Comparison of ENCODE assay signal across 8 mouse cellular contexts in genomic region chr12:85373591-85374560, GRCm38 (mm10). TPM values are rescaled to one million over a fixed set of nuclear protein-coding genes. Genes with fewer than 3 reads are reported as not detected.
A peak's percentile ranks its signal among the peaks of the same experiment; 100 is the strongest.
DNase-seq lines count a peak whose midpoint lies in the region; ATAC-seq and TF ChIP-seq lines count a peak whose summit lies in the region.

No protein-coding gene starts in this region.

- H3K4me1 ChIP-seq in forebrain, postnatal 0 days (ENCODE audit: insufficient read depth), result 0 out of 2 replicates have a peak, but pooled peaks cover 8% of the 10 kb centered on the region
- H3K4me1 ChIP-seq in hindbrain, embryonic 10.5 days (replicated peaks), result peaks cover 18% of the 10 kb centered on the region

- ATAC-seq in forebrain, postnatal 0 days, result peak; percentile 63

- peak overlapping the region; percentile 80 for H3K9ac ChIP-seq in forebrain, postnatal 0 days

- H3K27me3 ChIP-seq in forebrain, postnatal 0 days (ENCODE audit: insufficient read depth, low read length), result no peaks in the 10 kb centered on the region
- no peaks in the 10 kb centered on the region for H3K27me3 ChIP-seq in hindbrain, embryonic 10.5 days (ENCODE audit: insufficient read depth, poor library complexity, severe bottlenecking)

- peak overlapping the region; percentile 73 for H3K4me3 ChIP-seq in forebrain, postnatal 0 days (ENCODE audit: low read depth, low read length)
- H3K4me3 ChIP-seq in hindbrain, embryonic 10.5 days, result peak overlapping the region; percentile 98

- H3K9me3 ChIP-seq in forebrain, postnatal 0 days (ENCODE audit: low read length), result no peaks in the 10 kb centered on the region
- H3K9me3 ChIP-seq in hindbrain, embryonic 10.5 days, result no peaks in the 10 kb centered on the region

- under 1% methylated on average over 51 of the region's 53 CpGs for WGBS in forebrain, postnatal 0 days
- WGBS in hindbrain, embryonic 10.5 days, result 1% methylated on average over 53 of the region's 53 CpGs

- peak overlapping the region; percentile 45 for H3K4me2 ChIP-seq in forebrain, postnatal 0 days (ENCODE audit: low read depth)

- DNase-seq in MN1 (ENCODE audit: low spot score), result peak; percentile 60
- DNase-seq in cerebellum, adult 18-20 months, result peak; percentile 59 to 73
- DNase-seq in forebrain, postnatal 0 days, result peak; percentile 64
- peak; percentile 52 for DNase-seq in hindbrain, embryonic 10.5 days (ENCODE audit: low spot score)
- DNase-seq in layer of hippocampus, postnatal 10 days (ENCODE audit: low spot score in 2 of 2), result peak; percentile 62 to 79
- peak; percentile 74 for DNase-seq in lung, postnatal 36 days
- DNase-seq in retina, embryonic 14.5 days (ENCODE audit: low spot score), result peak; percentile 53
- peak; percentile 70 to 78 for DNase-seq in thymus, postnatal 36 days

- no peaks in the 10 kb centered on the region for H3K36me3 ChIP-seq in forebrain, postnatal 0 days (ENCODE audit: insufficient read depth)
- no peaks in the 10 kb centered on the region for H3K36me3 ChIP-seq in hindbrain, embryonic 10.5 days

- H3K27ac ChIP-seq in forebrain, postnatal 0 days (ENCODE audit: low read depth, low read length), result peak overlapping the region; percentile 82
- peak overlapping the region; percentile 97 for H3K27ac ChIP-seq in hindbrain, embryonic 10.5 days

- peak; percentile 17; the same call in 1 of the 2 replicates for TF ChIP-seq CTCF in forebrain, postnatal 0 days (IDR thresholded peaks at IDR 0.05; ENCODE audit: low read depth)

RNA-seq across cellular contexts. Expression of gene Tmed10, which starts 0.8 kb away (rescaled TPM):
- 45.0 and 59.2 TPM in 2 replicates for total RNA-seq in forebrain, postnatal 0 days (2014; rRNA removed)
- polyA plus RNA-seq in forebrain, postnatal 0 days (2015; fragmentation: Nextera tagmentation; extraction: Ambion mirVana), result 147 and 167 TPM in 2 replicates
- polyA plus RNA-seq in hindbrain, embryonic 10.5 days (2016; fragmentation: Nextera tagmentation; extraction: Ambion mirVana), result 253 and 254 TPM in 2 replicates
- 100 to 1,000 TPM; 147 to 155 TPM for total RNA-seq in layer of hippocampus, postnatal 10 days (2021)

RNA-seq across cellular contexts. Expression of gene Nek9, which starts 34.7 kb away (rescaled TPM):
- total RNA-seq in forebrain, postnatal 0 days (2014; rRNA removed), result 19.0 and 23.2 TPM in 2 replicates
- polyA plus RNA-seq in forebrain, postnatal 0 days (2015; fragmentation: Nextera tagmentation; extraction: Ambion mirVana), result 6.6 and 8.5 TPM in 2 replicates
- polyA plus RNA-seq in hindbrain, embryonic 10.5 days (2016; fragmentation: Nextera tagmentation; extraction: Ambion mirVana), result 16.9 and 22.8 TPM in 2 replicates
- total RNA-seq in layer of hippocampus, postnatal 10 days (2021), result 10 to 100 TPM; 29.6 to 31.7 TPM

Comparison
In these comparisons a context has a peak if more than half of its experiments do, and no peak if none do; other contexts are left out.
1. Peak in every context shown above with its lines: DNase-seq, ATAC-seq, H3K4me3 ChIP-seq and H3K27ac ChIP-seq.